ENCODE assay signal across 8 mouse cellular contexts in the genomic region with DNA sequence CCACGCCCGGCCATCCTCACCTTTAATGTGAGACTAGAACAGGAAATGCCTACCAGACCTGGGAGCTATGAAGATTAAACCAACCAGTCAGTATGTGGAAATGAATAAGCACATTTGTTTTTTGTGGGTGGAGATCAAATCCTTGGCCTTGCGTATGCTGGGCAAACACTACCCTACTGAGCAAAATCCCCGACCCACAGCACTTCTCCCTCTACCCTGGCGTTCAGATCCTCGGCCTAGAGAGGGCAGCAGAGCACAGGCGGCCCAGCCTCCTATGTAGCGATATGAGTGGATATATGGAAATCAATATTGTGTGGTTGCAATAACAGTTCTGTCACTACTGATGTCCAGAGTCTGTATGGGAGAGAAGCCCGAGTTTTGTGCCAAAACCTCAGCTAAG. TPM values are rescaled to one million over a fixed set of nuclear protein-coding genes. Genes with fewer than 3 reads are reported as not detected.
A peak's percentile ranks its signal among the peaks of the same experiment; 100 is the strongest.
DNase-seq lines count a peak whose midpoint lies in the region; ATAC-seq and TF ChIP-seq lines count a peak whose summit lies in the region.

No protein-coding gene starts in this region.

- H3K36me3 ChIP-seq in hindbrain, postnatal 0 days (ENCODE audit: insufficient read depth, low read length), result peaks cover 8% of the 10 kb centered on the region; the same call in 1 of the 2 replicates
- H3K36me3 ChIP-seq in hindbrain, embryonic 12.5 days, result peaks cover 33% of the 10 kb centered on the region
- peaks cover 73% of the 10 kb centered on the region for H3K36me3 ChIP-seq in E14TG2a.4 (ENCODE audit: insufficient read depth, low read length)

- H3K4me1 ChIP-seq in hindbrain, postnatal 0 days (ENCODE audit: insufficient read depth, low read length), result no peaks in the 10 kb centered on the region
- no peaks in the 10 kb centered on the region; the same call in 1 of the 2 replicates for H3K4me1 ChIP-seq in hindbrain, embryonic 12.5 days
- H3K4me1 ChIP-seq in E14TG2a.4 (replicated peaks; ENCODE audit: low read depth, low read length), result peaks cover 97% of the 10 kb centered on the region

- no peak overlapping the region for H3K9ac ChIP-seq in hindbrain, postnatal 0 days (replicated peaks; ENCODE audit: low read length)
- no peak overlapping the region for H3K9ac ChIP-seq in hindbrain, embryonic 12.5 days

- no peak overlapping the region for H3K27ac ChIP-seq in hindbrain, postnatal 0 days
- H3K27ac ChIP-seq in hindbrain, embryonic 12.5 days, result no peak overlapping the region

- H3K9me3 ChIP-seq in hindbrain, postnatal 0 days (ENCODE audit: low read length), result no peaks in the 10 kb centered on the region
- no peaks in the 10 kb centered on the region for H3K9me3 ChIP-seq in hindbrain, embryonic 12.5 days (replicated peaks)
- H3K9me3 ChIP-seq in E14TG2a.4 (ENCODE audit: low read length), result no peaks in the 10 kb centered on the region

- no peaks in the 10 kb centered on the region for H3K27me3 ChIP-seq in hindbrain, postnatal 0 days (ENCODE audit: insufficient read depth, low read length)
- H3K27me3 ChIP-seq in hindbrain, embryonic 12.5 days, result no peaks in the 10 kb centered on the region
- H3K27me3 ChIP-seq in E14TG2a.4 (ENCODE audit: insufficient read depth, low read length), result no peaks in the 10 kb centered on the region

- no peak overlapping the region for H3K4me3 ChIP-seq in hindbrain, postnatal 0 days (ENCODE audit: low read length)
- H3K4me3 ChIP-seq in hindbrain, embryonic 12.5 days, result no peak overlapping the region
- peak overlapping the region; percentile 24; the same call in 1 of the 2 replicates for H3K4me3 ChIP-seq in E14TG2a.4 (replicated peaks; ENCODE audit: low read length)

- no peak for DNase-seq in hindbrain, postnatal 0 days (ENCODE audit: low spot score)
- DNase-seq in lung, postnatal 4 days, result peak; percentile 60 to 73
- no peak for DNase-seq in right cerebral cortex, postnatal 10 days (ENCODE audit: low spot score in 2 of 2)
- DNase-seq in right cerebral cortex, adult 2 months (ENCODE audit: low spot score in 2 of 2), result no peak
- no peak for DNase-seq in adrenal gland, adult 8-10 months

- no peak for ATAC-seq in hindbrain, postnatal 0 days
- ATAC-seq in hindbrain, embryonic 12.5 days (ENCODE audit: low FRiP score), result no peak
- ATAC-seq in erythroid progenitor cell, adult 5-6 weeks (replicated peaks; ENCODE audit: low FRiP score, poor library complexity, severe bottlenecking), result peak; percentile 60

- WGBS in hindbrain, postnatal 0 days, result 80% methylated on average over 9 of the region's 9 CpGs
- WGBS in hindbrain, embryonic 12.5 days, result 89% methylated on average over 9 of the region's 9 CpGs

- no peak overlapping the region for H3K4me2 ChIP-seq in hindbrain, postnatal 0 days (ENCODE audit: low read depth, low read length)
- H3K4me2 ChIP-seq in hindbrain, embryonic 12.5 days (replicated peaks), result no peak overlapping the region

- peak; percentile 65 for TF ChIP-seq CTCF in hindbrain, postnatal 0 days (IDR thresholded peaks at IDR 0.05; ENCODE audit: low read depth)
- peak; percentile 41 for TF ChIP-seq CTCF in E14TG2a.4 (conservative IDR thresholded peaks at IDR 0.05; ENCODE audit: low read length)

RNA-seq across cellular contexts. Expression of gene Pnma1, which starts 14.8 kb away (rescaled TPM):
- total RNA-seq in hindbrain, postnatal 0 days (2014; rRNA removed), result 2.5 and 3.8 TPM in 2 replicates
- 4.2 and 4.5 TPM in 2 replicates for polyA plus RNA-seq in hindbrain, postnatal 0 days (2015; fragmentation: Nextera tagmentation; extraction: Ambion mirVana)
- 3.8 and 4.2 TPM in 2 replicates for polyA plus RNA-seq in hindbrain, embryonic 12.5 days (2016; fragmentation: Nextera tagmentation; extraction: Ambion mirVana)
- 8.4 and 11.9 TPM in 2 replicates for total RNA-seq in erythroid progenitor cell, adult 5-6 weeks (2015; ENCODE audit: low replicate concordance)
- total RNA-seq in erythroid progenitor cell, adult 5-6 weeks (2017; ENCODE audit: low replicate concordance), result 13.5 and 15.9 TPM in 2 replicates
- total RNA-seq in adrenal gland, adult 8-10 months (2022), result under 1 TPM; 0.09 to 0.56 (median 0.35) TPM

RNA-seq across cellular contexts. Expression of gene Dnal1, which starts 49.0 kb away (rescaled TPM):
- 9.7 and 10.9 TPM in 2 replicates for total RNA-seq in hindbrain, postnatal 0 days (2014; rRNA removed)
- polyA plus RNA-seq in hindbrain, postnatal 0 days (2015; fragmentation: Nextera tagmentation; extraction: Ambion mirVana), result 6.8 and 9.7 TPM in 2 replicates
- 8.7 and 11.2 TPM in 2 replicates for polyA plus RNA-seq in hindbrain, embryonic 12.5 days (2016; fragmentation: Nextera tagmentation; extraction: Ambion mirVana)
- total RNA-seq in erythroid progenitor cell, adult 5-6 weeks (2015; ENCODE audit: low replicate concordance), result not detected in 2 replicates
- 0.08 and 2.2 TPM in 2 replicates for total RNA-seq in erythroid progenitor cell, adult 5-6 weeks (2017; ENCODE audit: low replicate concordance)
- total RNA-seq in adrenal gland, adult 8-10 months (2022), result 10 to 100 TPM; 14.9 to 30.8 (median 22.0) TPM

RNA-seq across cellular contexts. Expression of gene Elmsan1, which starts 55.5 kb away (rescaled TPM):
- 9.3 and 11.5 TPM in 2 replicates for total RNA-seq in hindbrain, postnatal 0 days (2014; rRNA removed)
- polyA plus RNA-seq in hindbrain, postnatal 0 days (2015; fragmentation: Nextera tagmentation; extraction: Ambion mirVana), result 2.7 and 3.0 TPM in 2 replicates
- polyA plus RNA-seq in hindbrain, embryonic 12.5 days (2016; fragmentation: Nextera tagmentation; extraction: Ambion mirVana), result 7.2 and 8.0 TPM in 2 replicates
- total RNA-seq in erythroid progenitor cell, adult 5-6 weeks (2015; ENCODE audit: low replicate concordance), result 20.9 and 23.5 TPM in 2 replicates
- 29.0 and 51.1 TPM in 2 replicates for total RNA-seq in erythroid progenitor cell, adult 5-6 weeks (2017; ENCODE audit: low replicate concordance)
- 10 to 100 TPM; 21.2 to 31.2 (median 27.3) TPM for total RNA-seq in adrenal gland, adult 8-10 months (2022)

Comparison
In these comparisons a context has a peak if more than half of its experiments do, and no peak if none do; other contexts are left out.
1. DNase-seq: peak in lung, postnatal 4 days (2 of 2); none in hindbrain, postnatal 0 days (single experiment), right cerebral cortex, postnatal 10 days (0 of 2), right cerebral cortex, adult 2 months (0 of 2) and adrenal gland, adult 8-10 months (single experiment).